Mouse (Mus musculus): ENCODE measurements around the gene Cyp3a13.

- TF ChIP-seq CTCF (IDR thresholded peaks at IDR 0.05; ENCODE audit: borderline replicate concordance, insufficient read depth, low read length) (no peak), POLR2A (IDR thresholded peaks at IDR 0.05; ENCODE audit: low read depth, low read length) (no peak)
Measured at GRCm38 (mm10) chr5:137915550-137915949, 5.9 kb downstream of the Cyp3a13 start.

All from embryonic fibroblast, embryonic 13.5 days (primary cell).